Mouse (Mus musculus): ENCODE measurements around the gene Maz. TPM values are rescaled to one million over a fixed set of nuclear protein-coding genes. Genes with fewer than 3 reads are reported as not detected.
A peak's percentile ranks its signal among the peaks of the same experiment; 100 is the strongest.

Gene Maz
- total and polyA plus RNA-seq, 2 experiments from 2014 or later = 15.6 to 89.3 TPM

- TF ChIP-seq CTCF (IDR thresholded peaks at IDR 0.05; ENCODE audit: low read depth) (no peak), EP300 (IDR thresholded peaks at IDR 0.05; ENCODE audit: low read depth) (no peak)
- ATAC-seq (ENCODE audit: insufficient read depth, low read depth) = no peak
- H3K4me2 ChIP-seq (ENCODE audit: low read depth, low read length) = no peak overlapping the region
- no peaks in the 10 kb centered on the region for H3K27me3 ChIP-seq (ENCODE audit: control insufficient read depth, insufficient read depth, low read length)
- H3K27ac ChIP-seq (ENCODE audit: low read depth) = no peak overlapping the region
- WGBS = 88% methylated on average over 12 of the region's 12 CpGs
- no peak overlapping the region for H3K4me3 ChIP-seq (ENCODE audit: low read depth, low read length)
- 0 out of 2 replicates have a peak, but pooled peaks cover 10% of the 10 kb centered on the region for H3K36me3 ChIP-seq (replicated peaks; ENCODE audit: control insufficient read depth, insufficient read depth, low read length)
- H3K4me1 ChIP-seq (ENCODE audit: control insufficient read depth, insufficient read depth) = peaks cover 12% of the 10 kb centered on the region
- no peak overlapping the region for H3K9ac ChIP-seq (replicated peaks; ENCODE audit: low read depth, low read length)
- H3K9me3 ChIP-seq (replicated peaks; ENCODE audit: control insufficient read depth, low read length) = no peaks in the 10 kb centered on the region
- DNase-seq (ENCODE audit: low spot score) = no peak
These were observed 11.8 kb downstream of the Maz start for GRCm38 (mm10) chr7:127014993-127015392.

- Histone ChIP-seq H3K4me2 (ENCODE audit: low read depth, low read length) (peak within 1 kb of the TSS; percentile 75), H3K27me3 (ENCODE audit: control insufficient read depth, insufficient read depth, low read length) (no peaks in the 10 kb centered on the region), H3K9ac (replicated peaks; ENCODE audit: low read depth, low read length) (peak within 1 kb of the TSS; percentile 63), H3K9me3 (replicated peaks; ENCODE audit: control insufficient read depth, low read length) (no peaks in the 10 kb centered on the region), H3K4me3 (ENCODE audit: low read depth, low read length) (peak within 1 kb of the TSS; percentile 61), H3K27ac (ENCODE audit: low read depth) (peak within 1 kb of the TSS; percentile 63; the same call in 1 of the 2 replicates), H3K36me3 (replicated peaks; ENCODE audit: control insufficient read depth, insufficient read depth, low read length) (0 out of 2 replicates have a peak, but pooled peaks cover 10% of the 10 kb centered on the region), H3K4me1 (ENCODE audit: control insufficient read depth, insufficient read depth) (peaks cover 13% of the 10 kb centered on the region)
- ATAC-seq (ENCODE audit: insufficient read depth, low read depth) (no peak), DNase-seq (ENCODE audit: low spot score) (peak; percentile 77)
- 11% methylated on average over 11 of the region's 11 CpGs for WGBS
- TF ChIP-seq EP300 (IDR thresholded peaks at IDR 0.05; ENCODE audit: low read depth) (no peak), CTCF (IDR thresholded peaks at IDR 0.05; ENCODE audit: low read depth) (no peak)
These were observed 12.5 kb downstream of the Maz start, which contains the start of gene Mvp for GRCm38 (mm10) chr7:127014320-127014719. Gene Mvp, minus strand, starts transcription at chr7:127014621.

GRCm38 (mm10) chr7:127013385-127013784 is 13.5 kb downstream of the Maz start:
- Histone ChIP-seq H3K4me1 (ENCODE audit: control insufficient read depth, insufficient read depth) (peaks cover 21% of the 10 kb centered on the region), H3K9me3 (replicated peaks; ENCODE audit: control insufficient read depth, low read length) (no peaks in the 10 kb centered on the region), H3K36me3 (replicated peaks; ENCODE audit: control insufficient read depth, insufficient read depth, low read length) (0 out of 2 replicates have a peak, but pooled peaks cover 10% of the 10 kb centered on the region), H3K27me3 (ENCODE audit: control insufficient read depth, insufficient read depth, low read length) (no peaks in the 10 kb centered on the region), H3K9ac (replicated peaks; ENCODE audit: low read depth, low read length) (no peak overlapping the region), H3K27ac (ENCODE audit: low read depth) (no peak overlapping the region), H3K4me3 (ENCODE audit: low read depth, low read length) (peak overlapping the region; percentile 61), H3K4me2 (ENCODE audit: low read depth, low read length) (peak overlapping the region; percentile 75)
- TF ChIP-seq EP300 (IDR thresholded peaks at IDR 0.05; ENCODE audit: low read depth) (no peak), CTCF (IDR thresholded peaks at IDR 0.05; ENCODE audit: low read depth) (no peak)
- 91% methylated on average over 6 of the region's 6 CpGs for WGBS
- ATAC-seq (ENCODE audit: insufficient read depth, low read depth) = no peak
- no peak for DNase-seq (ENCODE audit: low spot score)

- peaks cover 25% of the 10 kb centered on the region for H3K4me1 ChIP-seq (ENCODE audit: control insufficient read depth, insufficient read depth)
- TF ChIP-seq CTCF (IDR thresholded peaks at IDR 0.05; ENCODE audit: low read depth) (no peak), EP300 (IDR thresholded peaks at IDR 0.05; ENCODE audit: low read depth) (no peak)
- 97% methylated on average over 10 of the region's 10 CpGs for WGBS
These were observed 14.0 kb downstream of the Maz start for GRCm38 (mm10) chr7:127012845-127013244.

GRCm38 (mm10) chr7:127012374-127012773 is 14.5 kb downstream of the Maz start:
- Histone ChIP-seq H3K4me3 (ENCODE audit: low read depth, low read length) (no peak overlapping the region), H3K9me3 (replicated peaks; ENCODE audit: control insufficient read depth, low read length) (no peaks in the 10 kb centered on the region), H3K4me1 (ENCODE audit: control insufficient read depth, insufficient read depth) (peaks cover 25% of the 10 kb centered on the region), H3K4me2 (ENCODE audit: low read depth, low read length) (no peak overlapping the region), H3K27me3 (ENCODE audit: control insufficient read depth, insufficient read depth, low read length) (no peaks in the 10 kb centered on the region), H3K9ac (replicated peaks; ENCODE audit: low read depth, low read length) (no peak overlapping the region), H3K36me3 (replicated peaks; ENCODE audit: control insufficient read depth, insufficient read depth, low read length) (0 out of 2 replicates have a peak, but pooled peaks cover 10% of the 10 kb centered on the region), H3K27ac (ENCODE audit: low read depth) (no peak overlapping the region)
- 72% methylated on average over 6 of the region's 6 CpGs for WGBS
- no peak for DNase-seq (ENCODE audit: low spot score)
- TF ChIP-seq CTCF (IDR thresholded peaks at IDR 0.05; ENCODE audit: low read depth) = no peak
- TF ChIP-seq EP300 (IDR thresholded peaks at IDR 0.05; ENCODE audit: low read depth) = no peak
- no peak for ATAC-seq (ENCODE audit: insufficient read depth, low read depth)

More at GRCm38 (mm10) chr7:127012845-127013244, 14.0 kb downstream of the Maz start:
- Histone ChIP-seq H3K9ac (replicated peaks; ENCODE audit: low read depth, low read length) (no peak overlapping the region), H3K27me3 (ENCODE audit: control insufficient read depth, insufficient read depth, low read length) (no peaks in the 10 kb centered on the region), H3K4me2 (ENCODE audit: low read depth, low read length) (no peak overlapping the region), H3K27ac (ENCODE audit: low read depth) (no peak overlapping the region), H3K36me3 (replicated peaks; ENCODE audit: control insufficient read depth, insufficient read depth, low read length) (0 out of 2 replicates have a peak, but pooled peaks cover 10% of the 10 kb centered on the region), H3K9me3 (replicated peaks; ENCODE audit: control insufficient read depth, low read length) (no peaks in the 10 kb centered on the region), H3K4me3 (ENCODE audit: low read depth, low read length) (no peak overlapping the region)
- ATAC-seq (ENCODE audit: insufficient read depth, low read depth) (no peak), DNase-seq (ENCODE audit: low spot score) (no peak)

GRCm38 (mm10) chr7:127011717-127012116 is 15.1 kb downstream of the Maz start:
- no peaks in the 10 kb centered on the region for H3K27me3 ChIP-seq (ENCODE audit: control insufficient read depth, insufficient read depth, low read length)
- no peak overlapping the region for H3K4me3 ChIP-seq (ENCODE audit: low read depth, low read length)
- TF ChIP-seq CTCF (IDR thresholded peaks at IDR 0.05; ENCODE audit: low read depth) (no peak), EP300 (IDR thresholded peaks at IDR 0.05; ENCODE audit: low read depth) (no peak)
- H3K9me3 ChIP-seq (replicated peaks; ENCODE audit: control insufficient read depth, low read length) = no peaks in the 10 kb centered on the region
- no peak overlapping the region for H3K9ac ChIP-seq (replicated peaks; ENCODE audit: low read depth, low read length)
- H3K4me1 ChIP-seq (ENCODE audit: control insufficient read depth, insufficient read depth) = peaks cover 25% of the 10 kb centered on the region
- no peak for ATAC-seq (ENCODE audit: insufficient read depth, low read depth)
- no peak overlapping the region for H3K4me2 ChIP-seq (ENCODE audit: low read depth, low read length)
- no peak for DNase-seq (ENCODE audit: low spot score)
- WGBS = 76% methylated on average over 2 of the region's 2 CpGs
- no peak overlapping the region for H3K27ac ChIP-seq (ENCODE audit: low read depth)
- 0 out of 2 replicates have a peak, but pooled peaks cover 10% of the 10 kb centered on the region for H3K36me3 ChIP-seq (replicated peaks; ENCODE audit: control insufficient read depth, insufficient read depth, low read length)

Measured in heart, postnatal 0 days (tissue).